9 mouse cellular contexts compared by ENCODE assay signal in genomic region chr16:96151551-96151950, GRCm38 (mm10). TPM values are rescaled to one million over a fixed set of nuclear protein-coding genes. Genes with fewer than 3 reads are reported as not detected.
DNase-seq lines count a peak whose midpoint lies in the region; ATAC-seq lines count a peak whose summit lies in the region.
"Had no signal": no experiment of that assay in that cellular context is flagged by ENCODE, and none has a peak within 500 bp of the region (broad histone marks: within the 10 kb centered on the region; RNA-seq: fewer than 3 reads in every experiment).

No protein-coding gene starts in this region.

- H3K4me2 ChIP-seq in limb, embryonic 12.5 days: no peak overlapping the region
- no peak overlapping the region for H3K4me2 ChIP-seq in midbrain, embryonic 14.5 days (ENCODE audit: low read length)

- 28% methylated on average over 9 of the region's 9 CpGs for WGBS in limb, embryonic 12.5 days
- WGBS in midbrain, embryonic 14.5 days: 23% methylated on average over 9 of the region's 9 CpGs

- peak; percentile 96 for DNase-seq in heart, adult 11 months
- no peak for DNase-seq in heart, postnatal 25 days (ENCODE audit: low spot score)
- DNase-seq in cerebellum, postnatal 36 days: peak; percentile 85 to 90
- DNase-seq in gastrocnemius, postnatal 14 days: peak; percentile 85
- peak; percentile 85 for DNase-seq in midbrain, embryonic 14.5 days
- peak; percentile 50 to 82 for DNase-seq in spleen, postnatal 10 days (ENCODE audit: low spot score in 2 of 2)

- H3K4me1 ChIP-seq in limb, embryonic 12.5 days (replicated peaks): no peaks in the 10 kb centered on the region
- H3K4me1 ChIP-seq in midbrain, embryonic 14.5 days (ENCODE audit: control insufficient read depth, insufficient read depth, low read length): no peaks in the 10 kb centered on the region; the same call in 1 of the 2 replicates

- ATAC-seq in inflammation-experienced regulatory T-cells, adult 6 months: peak; percentile 71
- ATAC-seq in limb, embryonic 12.5 days (ENCODE audit: insufficient number of reproducible peaks, insufficient read depth, low FRiP score, low TSS enrichment, low read depth): 0 out of 2 replicates have a peak, but pooled peaks have one; percentile 18
- ATAC-seq in midbrain, embryonic 14.5 days (ENCODE audit: low FRiP score, low TSS enrichment): peak; percentile 31; the same call in 1 of the 2 replicates

- H3K27me3 ChIP-seq in limb, embryonic 12.5 days: no peaks in the 10 kb centered on the region
- H3K27me3 ChIP-seq in midbrain, embryonic 14.5 days (ENCODE audit: control insufficient read depth, insufficient read depth, low read length): no peaks in the 10 kb centered on the region
- H3K27me3 ChIP-seq: megakaryocyte, embryonic 14.5 days had no signal

- H3K36me3 ChIP-seq in limb, embryonic 12.5 days: peaks cover 32% of the 10 kb centered on the region; the same call in 1 of the 2 replicates
- peaks cover 35% of the 10 kb centered on the region for H3K36me3 ChIP-seq in midbrain, embryonic 14.5 days (ENCODE audit: control insufficient read depth, insufficient read depth, low read length)

- no peak overlapping the region for H3K9ac ChIP-seq in limb, embryonic 12.5 days (replicated peaks)
- no peak overlapping the region for H3K9ac ChIP-seq in midbrain, embryonic 14.5 days (replicated peaks; ENCODE audit: low read length)

- intact Hi-C loops in heart, postnatal 25 days (cut with DNase I): no loop called here
- intact Hi-C loops in gastrocnemius, postnatal 14 days (cut with DNase I; ENCODE audit: low total_unique reads): no loop called here

- no peak overlapping the region for H3K27ac ChIP-seq in limb, embryonic 12.5 days
- no peak overlapping the region for H3K27ac ChIP-seq in midbrain, embryonic 14.5 days (replicated peaks; ENCODE audit: low read depth, low read length)

- H3K4me3 ChIP-seq in limb, embryonic 12.5 days (replicated peaks): no peak overlapping the region
- H3K4me3 ChIP-seq in midbrain, embryonic 14.5 days (replicated peaks; ENCODE audit: low read depth, low read length): no peak overlapping the region
- H3K4me3 ChIP-seq: megakaryocyte, embryonic 14.5 days had no signal

- H3K9me3 ChIP-seq in limb, embryonic 12.5 days: no peaks in the 10 kb centered on the region
- no peaks in the 10 kb centered on the region for H3K9me3 ChIP-seq in midbrain, embryonic 14.5 days (ENCODE audit: control insufficient read depth, low read length)
- H3K9me3 ChIP-seq: megakaryocyte, embryonic 14.5 days had no signal

RNA-seq across cellular contexts. Expression of gene Wrb, which starts 6.3 kb away (rescaled TPM):
- 10 to 100 TPM; 14.6 to 15.8 TPM for total RNA-seq in heart, postnatal 25 days (2021)
- total RNA-seq in gastrocnemius, postnatal 14 days (2021): 1 to 10 TPM; 6.5 to 7.8 TPM
- 10 to 100 TPM; 11.3 to 23.6 (median 18.2) TPM for polyA plus RNA-seq in inflammation-experienced regulatory T-cells, adult 6 months (2017; shearing (Covaris generic))
- 65.9 and 68.4 TPM in 2 replicates for polyA plus RNA-seq in limb, embryonic 12.5 days (2016; fragmentation: Nextera tagmentation; extraction: Ambion mirVana)
- 229 and 232 TPM in 2 replicates for polyA plus RNA-seq in midbrain, embryonic 14.5 days (2014; fragmentation: Nextera tagmentation; extraction: Ambion mirVana)

RNA-seq across cellular contexts. Expression of gene Hmgn1, which starts 24.0 kb away (rescaled TPM):
- 10 to 100 TPM; 52.9 to 56.6 TPM for total RNA-seq in heart, postnatal 25 days (2021)
- total RNA-seq in gastrocnemius, postnatal 14 days (2021): 10 to 100 TPM; 34.2 to 66.6 TPM
- 10 to 100 TPM; 57.3 to 89.3 (median 57.4) TPM for polyA plus RNA-seq in inflammation-experienced regulatory T-cells, adult 6 months (2017; shearing (Covaris generic))
- polyA plus RNA-seq in limb, embryonic 12.5 days (2016; fragmentation: Nextera tagmentation; extraction: Ambion mirVana): 916 and 1,014 TPM in 2 replicates
- 371 and 462 TPM in 2 replicates for polyA plus RNA-seq in midbrain, embryonic 14.5 days (2014; fragmentation: Nextera tagmentation; extraction: Ambion mirVana)

RNA-seq across cellular contexts. Expression of gene Lca5l, which starts 40.5 kb away (rescaled TPM):
- total RNA-seq in heart, postnatal 25 days (2021): under 1 TPM; 0.47 to 0.61 TPM
- total RNA-seq in gastrocnemius, postnatal 14 days (2021): 1 to 10 TPM in 1 of 2 experiments, under 1 TPM in 1; 0.84 to 1.0 TPM
- polyA plus RNA-seq in inflammation-experienced regulatory T-cells, adult 6 months (2017; shearing (Covaris generic)): not detected
- polyA plus RNA-seq in limb, embryonic 12.5 days (2016; fragmentation: Nextera tagmentation; extraction: Ambion mirVana): 1.8 and 2.0 TPM in 2 replicates
- 1.7 and 2.1 TPM in 2 replicates for polyA plus RNA-seq in midbrain, embryonic 14.5 days (2014; fragmentation: Nextera tagmentation; extraction: Ambion mirVana)

RNA-seq across cellular contexts. Expression of gene Sh3bgr, which starts 48.7 kb away (rescaled TPM):
- total RNA-seq in heart, postnatal 25 days (2021): 100 to 1,000 TPM; 413 to 439 TPM
- 1,000 to 10,000 TPM in 1 of 2 experiments, 100 to 1,000 TPM in 1; 977 to 1,012 TPM for total RNA-seq in gastrocnemius, postnatal 14 days (2021)
- not detected for polyA plus RNA-seq in inflammation-experienced regulatory T-cells, adult 6 months (2017; shearing (Covaris generic))
- 1.7 and 2.9 TPM in 2 replicates for polyA plus RNA-seq in limb, embryonic 12.5 days (2016; fragmentation: Nextera tagmentation; extraction: Ambion mirVana)
- 1.6 and 2.1 TPM in 2 replicates for polyA plus RNA-seq in midbrain, embryonic 14.5 days (2014; fragmentation: Nextera tagmentation; extraction: Ambion mirVana)

Comparison
In these comparisons a context has a peak if more than half of its experiments do, and no peak if none do; other contexts are left out.
1. ATAC-seq: peak in every context shown above with its lines; median percentile 71 in inflammation-experienced regulatory T-cells, adult 6 months; 31 in midbrain, embryonic 14.5 days; 18 in limb, embryonic 12.5 days.